Mouse (Mus musculus) olfactory bulb, adult 2 months (tissue): Measurements from ENCODE around the gene Zcchc13.

ENCODE experiments used
- CTCF ChIP-seq: fragments of 200-500 bp; IDR thresholded peaks from 2 replicates; pipeline ENCODE4 v1.5.1; 2012; ENCODE audit warnings: low read depth, mild to moderate bottlenecking, low read length, moderate library complexity; ENCODE audit not compliant: insufficient read depth
- POLR2A ChIP-seq: fragments of 200-500 bp; IDR thresholded peaks from 2 replicates; pipeline ENCODE4 v1.6.1; 2012; ENCODE audit warnings: mild to moderate bottlenecking, low read depth, low read length, moderate library complexity; ENCODE audit not compliant: insufficient read depth

DNA sequence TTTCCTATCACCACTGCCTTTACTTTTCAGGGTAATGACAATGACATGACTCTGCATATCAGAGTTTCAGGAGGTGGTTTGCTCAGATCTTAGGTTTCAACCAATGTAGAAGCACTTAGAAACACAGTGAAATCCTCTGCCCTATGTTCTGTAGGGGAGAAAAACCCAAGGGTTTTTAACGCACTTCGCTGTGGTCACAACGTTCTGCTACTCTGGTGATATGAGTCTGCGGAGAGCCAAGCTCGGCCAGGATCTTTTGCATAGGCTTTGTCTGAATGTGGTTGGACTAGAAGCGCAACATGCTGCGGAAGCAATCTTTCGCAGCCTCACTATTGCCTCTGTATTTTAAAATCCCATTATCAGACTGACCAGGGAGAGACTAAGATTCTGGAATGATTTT, 8.6 kb upstream of the Zcchc13 start:
- TF ChIP-seq CTCF: no peak
- TF ChIP-seq POLR2A: no peak
